Mouse (Mus musculus): ENCODE data around the gene Hemk1. TPM values are rescaled to one million over a fixed set of nuclear protein-coding genes. Genes with fewer than 3 reads are reported as not detected.

Hemk1 gene
- total and polyA plus RNA-seq, 3 experiments, result 21.2 to 30.3 (median 21.4) TPM

GRCm38 (mm10) chr9:107298059-107298780, 39.9 kb downstream of the Hemk1 start:
- TF ChIP-seq EP300 (IDR thresholded peaks at IDR 0.05; ENCODE audit: insufficient read depth, low read depth, low read length) (peak; percentile 64; the same call in 1 of the 2 replicates), CTCF (IDR thresholded peaks at IDR 0.05) (no peak)
- Histone ChIP-seq H3K4me3 (peak overlapping the region; percentile 53), H3K9ac (ENCODE audit: low read depth, low read length) (peak overlapping the region; percentile 90), H3K4me1 (ENCODE audit: control insufficient read depth, insufficient read depth, low read length) (peaks cover 19% of the 10 kb centered on the region), H3K27ac (peak overlapping the region; percentile 93), H3K36me3 (ENCODE audit: control insufficient read depth, insufficient read depth, low read length) (peaks cover 13% of the 10 kb centered on the region), H3K79me2 (replicated peaks; ENCODE audit: control insufficient read depth, insufficient read depth, low read length) (no peaks in the 10 kb centered on the region; the same call in 1 of the 2 replicates), H3K27me3 (ENCODE audit: control insufficient read depth, insufficient read depth, low read length) (no peaks in the 10 kb centered on the region)
- intact Hi-C loops (cut with DNase I), result loop anchor here (2.0 kb wide), 1 partner anchor 27 kb away; no protein-coding TSS in a partner anchor
- peak; percentile 43 to 69 for DNase-seq
- 42% methylated on average over 8 of the region's 8 CpGs for WGBS

DNA sequence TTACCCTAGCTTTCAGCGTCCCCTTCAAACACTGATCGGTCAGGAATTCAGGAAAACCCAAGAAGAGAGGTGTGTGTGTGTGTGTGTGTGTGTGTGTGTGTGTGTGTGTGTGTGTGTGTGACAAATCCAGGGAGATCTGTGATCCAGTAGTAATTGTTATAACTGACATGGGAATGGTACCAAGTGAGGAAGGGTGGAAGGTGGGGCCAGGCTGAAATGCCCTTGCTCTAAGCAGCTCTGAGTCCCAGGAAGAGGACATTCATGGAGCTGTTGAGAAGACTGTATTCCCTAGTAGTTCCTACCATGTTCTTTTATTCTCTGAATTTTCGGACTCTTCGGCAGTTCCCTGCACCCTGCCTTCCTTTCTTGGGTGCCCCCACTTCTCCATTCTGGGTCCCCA, 40.5 kb downstream of the Hemk1 start:
- Histone ChIP-seq H3K9ac (ENCODE audit: low read depth, low read length) (peak overlapping the region; percentile 90), H3K4me3 (peak overlapping the region; percentile 59), H3K27me3 (ENCODE audit: control insufficient read depth, insufficient read depth, low read length) (no peaks in the 10 kb centered on the region), H3K36me3 (ENCODE audit: control insufficient read depth, insufficient read depth, low read length) (peaks cover 10% of the 10 kb centered on the region), H3K79me2 (replicated peaks; ENCODE audit: control insufficient read depth, insufficient read depth, low read length) (no peaks in the 10 kb centered on the region; the same call in 1 of the 2 replicates), H3K4me1 (ENCODE audit: control insufficient read depth, insufficient read depth, low read length) (peaks cover 15% of the 10 kb centered on the region), H3K27ac (peak overlapping the region; percentile 93)
- 47% methylated on average over 4 of the region's 4 CpGs for WGBS
- DNase-seq, result no peak
- intact Hi-C loops (cut with DNase I), result loop anchor here (2.0 kb wide), 1 partner anchor 27 kb away; no protein-coding TSS in a partner anchor
- no peak for TF ChIP-seq POLR2A (IDR thresholded peaks at IDR 0.05; ENCODE audit: insufficient read depth, low read depth, low read length)
- no peak for TF ChIP-seq CTCF (IDR thresholded peaks at IDR 0.05)
- no peak for TF ChIP-seq EP300 (IDR thresholded peaks at IDR 0.05; ENCODE audit: insufficient read depth, low read depth, low read length)

- Histone ChIP-seq H3K27me3 (ENCODE audit: control insufficient read depth, insufficient read depth, low read length) (no peaks in the 10 kb centered on the region), H3K79me2 (replicated peaks; ENCODE audit: control insufficient read depth, insufficient read depth, low read length) (no peaks in the 10 kb centered on the region; the same call in 1 of the 2 replicates), H3K4me1 (ENCODE audit: control insufficient read depth, insufficient read depth, low read length) (peaks cover 12% of the 10 kb centered on the region), H3K36me3 (ENCODE audit: control insufficient read depth, insufficient read depth, low read length) (peaks cover 4% of the 10 kb centered on the region), H3K4me3 (peak overlapping the region; percentile 59), H3K27ac (peak overlapping the region; percentile 93), H3K9ac (ENCODE audit: low read depth, low read length) (peak overlapping the region; percentile 90)
- no peak for DNase-seq
- WGBS, result 2% methylated on average over 16 of the region's 16 CpGs
- intact Hi-C loops (cut with DNase I), result no loop called here
- TF ChIP-seq CTCF (IDR thresholded peaks at IDR 0.05), result no peak
- TF ChIP-seq POLR2A (IDR thresholded peaks at IDR 0.05; ENCODE audit: insufficient read depth, low read depth, low read length), result no peak
Measured at GRCm38 (mm10) chr9:107297059-107297458, 41.1 kb downstream of the Hemk1 start.

DNA sequence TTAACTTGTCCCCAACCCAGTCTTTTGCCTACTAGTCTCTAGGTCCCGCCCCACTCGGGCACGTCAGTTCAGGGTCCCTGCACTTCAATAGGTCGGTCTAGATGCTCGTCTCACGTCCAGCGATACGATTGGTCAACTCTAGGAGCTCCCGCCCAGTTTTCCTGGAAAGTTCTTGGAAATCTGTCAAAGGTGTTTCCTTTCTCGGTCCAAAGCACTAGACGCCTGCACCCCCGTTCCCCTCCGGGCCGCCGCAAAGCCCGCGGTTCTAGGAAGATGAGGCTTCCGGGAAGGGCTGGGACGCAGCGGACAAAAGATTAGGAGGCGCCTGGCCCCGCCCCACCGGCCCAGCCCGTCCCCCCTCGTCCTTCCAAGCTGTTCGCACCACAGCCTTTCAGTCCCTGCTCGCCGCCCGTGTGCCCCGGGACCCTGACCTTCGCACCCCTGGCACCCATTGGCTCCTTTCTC, 41.6 kb downstream of the Hemk1 start:
- H3K36me3 ChIP-seq (ENCODE audit: control insufficient read depth, insufficient read depth, low read length), result no peaks in the 10 kb centered on the region; the same call in 1 of the 2 replicates
- no peaks in the 10 kb centered on the region; the same call in 1 of the 2 replicates for H3K79me2 ChIP-seq (replicated peaks; ENCODE audit: control insufficient read depth, insufficient read depth, low read length)
- H3K27me3 ChIP-seq (ENCODE audit: control insufficient read depth, insufficient read depth, low read length), result no peaks in the 10 kb centered on the region
- under 1% methylated on average over 31 of the region's 31 CpGs for WGBS
- peak overlapping the region; percentile 93 for H3K27ac ChIP-seq
- no peak for TF ChIP-seq CTCF (IDR thresholded peaks at IDR 0.05)
- TF ChIP-seq POLR2A (IDR thresholded peaks at IDR 0.05; ENCODE audit: insufficient read depth, low read depth, low read length), result peak; percentile 81
- peak; percentile 65; the same call in 1 of the 2 replicates for TF ChIP-seq EP300 (IDR thresholded peaks at IDR 0.05; ENCODE audit: insufficient read depth, low read depth, low read length)
- peak overlapping the region; percentile 59 for H3K4me3 ChIP-seq
- intact Hi-C loops (cut with DNase I), result no loop called here
- peaks cover 9% of the 10 kb centered on the region for H3K4me1 ChIP-seq (ENCODE audit: control insufficient read depth, insufficient read depth, low read length)
- H3K9ac ChIP-seq (ENCODE audit: low read depth, low read length), result peak overlapping the region; percentile 90
- DNase-seq, result peak; percentile 96 to 98

GRCm38 (mm10) chr9:107296041-107296440, 42.1 kb downstream of the Hemk1 start:
- Histone ChIP-seq H3K27me3 (ENCODE audit: control insufficient read depth, insufficient read depth, low read length) (no peaks in the 10 kb centered on the region), H3K9ac (ENCODE audit: low read depth, low read length) (peak overlapping the region; percentile 62), H3K4me3 (peak overlapping the region; percentile 59), H3K4me1 (ENCODE audit: control insufficient read depth, insufficient read depth, low read length) (peaks cover 9% of the 10 kb centered on the region), H3K79me2 (replicated peaks; ENCODE audit: control insufficient read depth, insufficient read depth, low read length) (no peaks in the 10 kb centered on the region; the same call in 1 of the 2 replicates), H3K36me3 (ENCODE audit: control insufficient read depth, insufficient read depth, low read length) (no peaks in the 10 kb centered on the region), H3K27ac (peak overlapping the region; percentile 76)
- 0% methylated on average over 14 of the region's 14 CpGs for WGBS
- TF ChIP-seq POLR2A (IDR thresholded peaks at IDR 0.05; ENCODE audit: insufficient read depth, low read depth, low read length) (no peak), CTCF (IDR thresholded peaks at IDR 0.05) (no peak), EP300 (IDR thresholded peaks at IDR 0.05; ENCODE audit: insufficient read depth, low read depth, low read length) (no peak)
- intact Hi-C loops (cut with DNase I), result no loop called here
- no peak for DNase-seq

GRCm38 (mm10) chr9:107296016-107296040, 42.3 kb downstream of the Hemk1 start, which contains the start of gene Cish:
Gene Cish, plus strand, starts transcription at chr9:107296026.
- H3K79me2 ChIP-seq (replicated peaks; ENCODE audit: control insufficient read depth, insufficient read depth, low read length), result no peaks in the 10 kb centered on the region; the same call in 1 of the 2 replicates
- no peaks in the 10 kb centered on the region for H3K27me3 ChIP-seq (ENCODE audit: control insufficient read depth, insufficient read depth, low read length)
- H3K4me1 ChIP-seq (ENCODE audit: control insufficient read depth, insufficient read depth, low read length), result peaks cover 8% of the 10 kb centered on the region
- H3K4me3 ChIP-seq, result peak within 1 kb of the TSS; percentile 59
- no peak for DNase-seq
- H3K36me3 ChIP-seq (ENCODE audit: control insufficient read depth, insufficient read depth, low read length), result no peaks in the 10 kb centered on the region
- H3K27ac ChIP-seq, result peak within 1 kb of the TSS; percentile 93
- TF ChIP-seq CTCF (IDR thresholded peaks at IDR 0.05), result no peak
- no peak for TF ChIP-seq POLR2A (IDR thresholded peaks at IDR 0.05; ENCODE audit: insufficient read depth, low read depth, low read length)
- TF ChIP-seq EP300 (IDR thresholded peaks at IDR 0.05; ENCODE audit: insufficient read depth, low read depth, low read length), result no peak
- intact Hi-C loops (cut with DNase I), result no loop called here
- H3K9ac ChIP-seq (ENCODE audit: low read depth, low read length), result peak within 1 kb of the TSS; percentile 90
